Mouse (Mus musculus) myocyte (in vitro differentiated cells): ENCODE measurements around the gene Snap23.

ENCODE experiments used
- E2F4 ChIP-seq: IDR thresholded peaks from one replicate; pipeline ENCODE4 v1.6.1; 2011; ENCODE audit warnings: mild to moderate bottlenecking, control low read depth, moderate library complexity; ENCODE audit not compliant: insufficient read depth
- MAX ChIP-seq: IDR thresholded peaks from one replicate; pipeline ENCODE4 v1.6.1; 2011; ENCODE audit warnings: low read depth, mild to moderate bottlenecking, control low read depth
- POLR2A ChIP-seq: IDR thresholded peaks from one replicate; pipeline ENCODE4 v1.6.1; 2011; ENCODE audit warnings: low read depth, mild to moderate bottlenecking, control low read depth, moderate library complexity; ENCODE audit not compliant: insufficient read length
- POLR2AphosphoS2 ChIP-seq: IDR thresholded peaks from one replicate; pipeline ENCODE4 v1.6.1; 2011; ENCODE audit warnings: low read depth, control low read depth; ENCODE audit not compliant: insufficient read length
- USF1 ChIP-seq: IDR thresholded peaks from one replicate; pipeline ENCODE4 v1.6.1; 2011; ENCODE audit warnings: low read depth, mild to moderate bottlenecking, control low read depth, moderate library complexity

GRCm38 (mm10) chr2:120539333-120539732, 28.1 kb upstream of the Snap23 start:
- no peak for TF ChIP-seq POLR2A
- no peak for TF ChIP-seq MAX
- no peak for TF ChIP-seq POLR2AphosphoS2
- no peak for TF ChIP-seq USF1
- TF ChIP-seq E2F4: no peak
